Mouse (Mus musculus) right cerebral cortex, postnatal 36 days (tissue): ENCODE results near the gene Gm45799.

Experiments used
- DNase-seq, 2 experiments: peaks; one replicate each; pipeline ENCODE4 v3.0.0; 2022; ENCODE audit warnings: low spot score in 2 of 2, mixed read lengths in 1 of 2

Gm45799 gene

DNA sequence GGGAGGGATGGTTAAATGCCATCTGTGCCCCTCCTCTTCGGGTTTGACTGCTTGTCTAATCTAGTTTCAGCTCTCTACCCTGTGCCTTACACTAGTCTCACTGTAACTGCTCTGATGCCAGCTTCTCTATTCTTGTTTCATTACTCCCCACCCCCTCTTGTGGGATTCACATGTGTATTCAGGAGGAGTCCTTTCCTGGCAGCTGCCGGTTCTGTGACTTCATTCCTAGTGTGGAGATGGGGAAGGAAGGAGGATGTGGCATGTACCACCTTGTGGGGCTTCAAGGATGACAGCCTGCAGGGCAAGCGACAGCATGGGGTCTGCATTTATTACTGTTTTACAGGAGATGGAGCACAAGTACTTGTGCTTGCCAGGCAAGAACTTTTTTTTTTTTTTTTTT is 1.6 kb downstream of the Gm45799 start:
- no peak for DNase-seq

DNA sequence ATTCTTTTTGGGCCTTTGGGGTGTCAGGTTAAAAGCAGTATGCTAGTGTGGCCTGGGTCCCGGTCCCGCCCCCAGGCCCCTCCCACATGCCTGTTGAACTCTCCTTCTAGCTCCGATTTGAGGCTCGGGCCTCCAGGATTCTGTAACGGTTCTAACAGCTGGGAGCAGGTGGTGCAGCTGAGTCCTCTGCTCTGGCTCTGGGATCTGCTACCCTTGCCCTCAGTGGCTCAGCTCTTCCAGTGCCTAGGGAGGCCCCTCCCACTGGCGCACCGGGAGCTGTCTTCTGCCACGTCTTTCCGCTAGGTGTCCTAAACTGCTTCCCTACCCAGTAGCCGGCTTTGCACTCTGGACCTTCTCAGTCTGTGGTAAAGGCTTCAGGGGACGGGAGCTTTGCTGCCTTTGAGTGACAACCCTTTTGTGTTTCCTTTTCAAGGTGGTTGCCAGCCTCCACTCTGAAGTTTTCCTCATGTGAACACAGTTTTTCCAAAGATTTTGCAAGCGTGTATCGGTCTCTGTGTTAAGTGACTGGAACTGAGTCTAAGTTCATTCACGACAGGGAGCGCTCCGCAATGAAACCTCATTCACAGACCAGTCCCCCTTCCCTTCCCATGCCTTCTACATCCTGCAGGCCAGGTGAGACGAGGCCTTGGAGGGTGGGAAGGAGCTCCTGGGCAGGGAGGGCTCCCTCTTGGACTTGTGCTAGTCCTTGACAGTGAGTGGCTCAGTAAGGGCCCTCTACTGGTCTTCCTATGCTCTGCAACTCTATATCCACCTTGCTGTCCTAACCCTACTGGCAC is 10.5 kb downstream of the Gm45799 start, which contains the start of gene Dnhd1:
TSS of gene Dnhd1 (plus strand) at position 189 of the 797 bp plus-strand sequence.
- DNase-seq: no peak

DNA sequence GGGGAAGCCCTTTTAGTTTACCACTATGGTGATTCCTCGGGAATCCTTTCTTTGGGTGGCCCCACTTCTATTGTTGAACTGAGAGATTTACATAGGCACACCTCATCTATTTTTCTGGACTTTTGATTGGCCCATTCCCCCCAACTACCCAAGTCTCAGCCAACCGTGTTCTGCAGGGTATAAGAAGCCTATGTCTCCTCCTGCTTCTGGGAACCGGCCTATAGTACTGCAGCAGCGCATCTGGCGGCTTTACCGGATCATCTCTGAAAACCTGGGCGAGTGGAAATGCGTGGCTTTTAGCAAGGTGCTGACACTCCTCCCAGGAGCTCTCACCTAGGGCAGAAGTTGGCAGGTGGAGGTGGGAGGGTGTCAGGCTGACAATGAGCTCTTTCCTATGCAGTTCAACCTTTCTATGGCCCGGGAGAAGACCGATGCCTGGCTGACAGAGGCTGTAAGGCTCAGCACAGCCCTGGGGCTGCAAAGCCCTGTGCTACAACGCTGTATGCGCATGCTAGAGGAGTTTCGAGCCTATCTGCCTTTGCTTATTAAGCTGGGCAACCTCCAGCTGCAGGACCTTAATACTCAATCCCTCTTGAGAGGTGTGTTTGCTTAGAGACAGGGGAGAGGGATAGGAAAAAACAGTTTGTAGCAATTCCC is 45.3 kb downstream of the Gm45799 start:
- DNase-seq: no peak

DNA sequence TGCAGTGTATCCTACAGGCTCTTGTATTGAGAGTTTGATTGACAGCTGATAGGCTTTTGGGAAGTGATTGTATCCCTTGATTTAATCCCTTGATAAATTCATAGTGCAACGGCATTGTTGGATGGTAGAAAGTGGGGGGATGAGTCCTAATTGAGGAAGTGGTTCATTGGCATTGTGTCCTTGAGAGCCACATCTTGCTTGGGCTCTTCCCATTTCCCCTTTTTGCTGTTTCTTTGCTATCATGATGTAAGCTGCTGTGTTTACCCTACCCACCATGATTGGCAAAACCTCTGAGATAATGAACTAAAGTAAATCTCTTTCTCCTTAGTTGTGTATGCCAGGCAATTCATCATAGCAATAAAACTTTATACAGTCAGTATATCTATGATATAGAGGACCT is 50.5 kb downstream of the Gm45799 start:
- DNase-seq: no peak

DNA sequence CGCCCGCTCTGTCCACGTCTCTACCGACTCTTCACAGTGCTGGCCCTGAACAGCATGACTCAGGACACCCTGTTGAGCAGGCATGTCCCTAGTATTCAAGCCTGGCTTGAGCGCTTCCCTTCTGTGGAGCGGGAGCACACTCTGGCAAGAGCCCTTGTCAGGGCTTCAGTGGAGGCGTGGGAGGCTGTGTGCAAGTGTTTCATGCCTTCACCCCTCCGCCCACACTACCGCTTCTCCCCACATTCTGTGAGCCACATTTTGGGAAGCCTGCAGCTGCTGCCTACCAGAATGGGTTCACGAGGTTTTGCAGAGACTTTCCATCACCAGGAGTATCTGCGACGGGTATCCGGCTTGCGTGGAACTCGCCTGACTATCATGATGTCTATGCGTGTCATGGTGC is 62.8 kb downstream of the Gm45799 start:
- DNase-seq: peak in 1 of 2 experiments; percentile 63

DNA sequence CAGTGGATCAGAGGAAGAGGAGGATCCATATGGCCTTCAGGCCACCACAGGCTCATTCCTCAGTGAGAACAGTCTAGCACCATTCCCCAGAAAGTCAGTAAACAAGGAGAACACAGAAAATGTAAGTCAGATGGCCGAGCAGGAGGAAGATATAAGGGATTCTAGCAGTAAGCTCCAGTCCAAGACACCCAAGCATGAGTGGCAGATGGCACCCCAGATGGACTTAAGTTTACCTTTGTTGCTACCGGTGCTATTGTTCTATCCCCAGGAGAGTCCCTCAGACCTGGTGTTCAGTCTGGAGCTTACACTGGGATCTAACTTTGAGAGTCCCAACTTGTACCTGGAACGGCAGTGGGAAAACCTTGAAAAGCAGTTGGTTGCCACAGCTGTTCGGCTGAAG is 63.5 kb downstream of the Gm45799 start:
- no peak for DNase-seq

DNA sequence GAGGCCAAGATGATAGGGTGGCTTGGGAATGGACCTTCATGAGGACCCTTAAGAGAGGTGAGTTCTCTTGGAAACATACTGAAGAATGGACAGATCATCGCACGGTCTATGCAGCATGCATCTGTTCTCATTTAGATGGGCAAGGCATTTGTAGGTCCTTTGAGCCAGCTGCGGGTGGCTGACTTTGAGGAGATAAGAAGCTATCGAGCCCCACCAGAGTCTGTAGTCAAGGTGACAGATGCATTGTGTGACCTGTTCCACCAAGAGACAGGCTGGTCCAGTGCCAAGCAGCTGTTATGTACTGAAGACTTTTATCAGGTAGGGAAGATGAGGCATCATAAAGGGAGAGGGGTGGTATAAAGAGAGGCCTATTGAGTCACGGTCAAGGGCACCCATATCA is 68.4 kb downstream of the Gm45799 start:
- no peak for DNase-seq

DNA sequence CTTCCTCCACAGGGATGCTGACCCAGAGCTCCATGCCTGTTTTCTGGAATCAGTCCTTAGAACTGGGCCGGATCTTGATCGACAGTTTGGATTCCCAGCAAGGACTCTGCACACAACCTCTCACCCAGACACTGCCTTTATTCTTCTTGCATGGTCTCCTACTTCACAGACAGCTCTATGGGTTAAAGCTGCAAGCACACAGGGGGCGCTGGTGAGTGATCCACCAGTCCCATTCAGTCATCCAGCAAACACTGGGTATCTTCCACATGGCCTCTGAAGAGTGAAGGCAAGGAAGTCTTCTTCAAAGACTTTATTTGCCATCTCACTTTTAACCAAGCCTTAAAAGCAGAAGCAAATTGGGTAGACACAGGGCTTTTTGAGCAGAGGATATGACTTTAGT is 75.0 kb downstream of the Gm45799 start:
- no peak for DNase-seq

DNA sequence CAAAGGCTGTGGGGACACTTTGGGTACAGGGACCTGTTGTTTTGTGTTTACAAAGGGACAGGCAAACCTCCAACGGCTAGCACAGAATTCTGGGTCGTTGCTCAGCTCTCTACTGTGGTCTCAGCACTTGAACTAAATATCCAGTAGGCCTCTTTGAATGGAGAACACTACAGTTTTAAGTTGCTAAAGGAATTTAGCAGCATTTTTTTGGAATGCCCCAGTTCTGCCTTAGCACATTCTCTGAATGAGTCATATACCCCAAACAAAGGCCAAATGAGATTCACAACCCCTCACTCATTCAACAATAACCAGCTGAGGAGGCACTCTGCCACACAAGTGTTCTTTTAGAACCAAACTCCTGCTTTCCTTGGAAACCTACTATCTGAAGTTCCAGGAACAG is 81.6 kb downstream of the Gm45799 start:
- no peak for DNase-seq

DNA sequence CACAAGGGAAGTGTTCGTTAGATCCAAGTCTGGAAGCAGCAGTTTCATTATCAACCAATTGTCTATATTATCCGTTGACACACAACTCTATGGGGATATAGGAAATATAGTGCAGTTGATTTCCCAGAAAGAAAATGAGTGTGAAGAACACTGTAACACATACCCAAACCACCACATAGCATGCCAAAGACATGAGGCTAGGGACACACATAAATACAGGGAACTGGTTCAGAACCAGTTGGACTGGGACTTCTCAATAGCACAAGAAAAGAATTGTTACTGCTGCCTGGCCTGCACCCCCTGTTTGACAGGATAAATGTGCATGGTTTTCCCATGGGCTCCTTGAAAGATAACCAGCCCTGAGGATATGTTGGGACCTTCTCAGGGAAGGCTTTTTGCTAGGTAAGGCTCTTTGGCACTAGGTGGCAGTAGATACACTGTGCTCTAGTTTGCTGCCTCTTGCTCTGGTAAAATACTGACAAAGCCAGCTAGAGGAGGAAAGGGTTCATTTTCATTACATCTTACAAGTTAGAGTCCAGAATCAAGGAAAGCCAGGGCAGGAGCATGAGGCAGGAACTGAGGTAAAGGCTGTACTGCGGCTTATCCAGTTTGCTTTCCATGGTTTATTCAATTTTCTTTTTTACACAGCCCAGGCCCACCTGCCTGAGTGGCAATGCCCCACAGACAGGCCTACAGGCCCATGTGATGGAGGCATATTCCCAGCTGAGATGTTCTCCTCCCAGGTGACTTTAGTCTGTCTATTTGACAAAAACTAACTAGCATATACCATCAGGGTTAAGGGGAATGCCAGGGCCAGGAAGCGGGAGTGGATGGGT is 86.0 kb downstream of the Gm45799 start:
- DNase-seq: peak; percentile 41 to 60

DNA sequence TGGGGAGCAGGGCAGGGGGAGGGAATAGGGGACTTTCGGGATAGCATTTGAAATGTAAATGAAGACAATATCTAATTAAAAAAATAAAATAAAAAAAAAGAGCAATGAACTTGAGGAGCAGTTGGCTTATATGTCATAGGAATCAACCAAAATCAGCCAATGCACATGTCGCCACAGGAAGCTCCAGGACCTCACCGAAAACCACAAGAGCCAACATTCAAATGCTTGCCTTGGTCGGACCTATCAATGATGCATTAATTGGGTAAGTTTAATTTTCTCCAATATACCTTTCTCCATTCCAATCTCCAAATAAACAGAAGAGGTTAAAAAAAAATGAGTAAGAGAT is 86.6 kb downstream of the Gm45799 start:
- no peak for DNase-seq

DNA sequence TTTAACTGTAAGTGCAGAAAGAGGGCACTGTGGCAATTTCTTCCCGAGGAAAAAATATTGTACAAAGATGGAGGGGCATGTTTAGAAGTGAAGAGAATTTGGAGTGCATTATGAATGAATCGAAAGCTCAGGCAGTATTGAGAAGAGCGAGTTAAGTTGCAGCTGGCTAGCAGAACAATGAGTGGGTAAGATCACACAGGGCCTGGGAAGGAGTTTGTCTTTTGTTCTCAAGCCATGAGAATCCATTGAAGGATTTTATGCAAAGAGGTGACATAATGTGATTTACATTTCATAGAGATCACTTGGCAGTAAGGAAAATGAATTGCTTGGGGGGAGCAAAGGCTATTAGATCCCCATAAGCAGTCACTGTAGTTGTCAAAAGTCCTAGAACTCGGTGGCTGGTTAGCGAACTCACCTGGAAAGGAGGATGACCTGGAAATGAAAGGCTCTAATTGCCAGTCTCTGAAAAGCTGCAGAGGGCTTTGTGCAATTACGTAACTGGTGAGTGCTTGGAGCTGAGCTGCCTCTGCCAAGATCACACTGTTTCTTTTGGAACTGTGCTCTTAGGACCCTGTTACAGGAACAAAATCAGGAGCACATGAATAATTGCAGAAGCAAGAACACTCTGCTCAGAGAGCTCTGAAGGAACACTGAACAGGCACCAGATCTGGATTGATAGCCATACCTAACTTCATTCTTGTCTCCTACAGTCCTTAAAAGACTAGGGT is 88.5 kb downstream of the Gm45799 start:
- DNase-seq: no peak

DNA sequence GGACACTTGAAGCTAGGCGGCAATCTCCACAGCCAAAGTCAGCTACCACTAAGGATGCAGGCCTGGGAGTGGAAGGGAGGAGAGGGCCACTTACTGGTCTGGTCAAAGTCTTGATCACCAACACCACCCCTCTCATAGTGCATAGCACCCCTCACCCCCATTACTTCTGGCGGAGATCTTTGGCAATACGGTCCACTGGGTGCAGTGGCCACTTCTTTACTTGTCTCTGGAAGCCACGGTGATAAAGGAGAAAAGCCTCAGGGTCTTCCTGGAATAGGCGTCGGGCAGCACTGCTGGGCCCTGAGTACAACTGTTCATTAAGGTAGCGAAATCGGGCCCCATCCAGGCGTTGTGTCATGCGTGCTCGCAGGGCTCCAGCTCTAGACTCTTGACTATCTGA is 93.5 kb downstream of the Gm45799 start:
- no peak for DNase-seq
